Mouse (Mus musculus) splenic B cell, adult 2 months (primary cell): Measurements from ENCODE around the gene Cnih3.

Experiments
- DNase-seq: peaks from one replicate; pipeline ENCODE4 v3.0.0-alpha.2; 2011; ENCODE audit warnings: low read depth, low spot score
- H3K27me3 ChIP-seq: 2 replicates; pipeline ENCODE4 v1.6.1; 2012; ENCODE audit warnings: mild to moderate bottlenecking, low read length, moderate library complexity, mixed read lengths; ENCODE audit not compliant: control insufficient read depth, poor library complexity, insufficient read depth, severe bottlenecking
- H3K36me3 ChIP-seq: 2 replicates; pipeline ENCODE4 v1.6.1; 2012; ENCODE audit warnings: mild to moderate bottlenecking, low read length, moderate library complexity, mixed read lengths; ENCODE audit not compliant: control insufficient read depth, poor library complexity, insufficient read depth, severe bottlenecking

Gene Cnih3

DNA sequence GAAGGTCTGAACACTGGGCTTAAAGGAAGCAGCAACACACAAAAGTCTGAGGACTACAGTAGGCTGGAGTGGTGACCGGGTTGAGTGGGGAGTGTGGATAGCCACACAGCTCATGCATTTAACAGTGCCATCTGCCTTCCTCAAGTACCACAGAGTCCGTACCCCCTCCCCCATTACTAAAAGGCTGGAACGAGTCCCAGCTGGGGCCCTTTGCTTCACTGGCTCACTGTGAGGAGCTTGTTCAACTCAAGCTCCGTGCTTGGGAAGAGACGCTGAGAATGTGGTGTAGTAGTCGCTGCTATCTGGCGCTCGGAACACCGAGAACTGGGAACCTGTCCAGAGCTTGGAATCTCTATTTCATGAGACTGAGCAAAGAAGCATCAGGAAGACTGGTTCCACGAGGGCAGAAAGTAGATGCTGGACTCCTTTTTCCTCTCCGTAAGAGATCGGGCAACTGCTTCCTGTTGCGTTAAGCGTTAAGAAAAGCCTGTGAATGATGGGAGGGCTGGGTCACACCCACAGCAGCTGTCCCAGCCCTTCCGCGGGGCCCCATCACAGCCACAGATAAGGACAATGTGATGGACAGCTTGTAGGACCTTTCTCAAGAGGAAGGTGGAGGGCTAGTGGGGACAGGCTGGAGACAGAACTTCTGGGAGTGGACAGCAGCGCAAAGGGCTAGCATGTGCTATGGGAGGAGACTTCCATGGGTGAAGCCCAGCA lies 114.3 kb downstream of the Cnih3 start:
- H3K27me3 ChIP-seq, result no peaks in the 10 kb centered on the region
- no peaks in the 10 kb centered on the region for H3K36me3 ChIP-seq
- no peak for DNase-seq

DNA sequence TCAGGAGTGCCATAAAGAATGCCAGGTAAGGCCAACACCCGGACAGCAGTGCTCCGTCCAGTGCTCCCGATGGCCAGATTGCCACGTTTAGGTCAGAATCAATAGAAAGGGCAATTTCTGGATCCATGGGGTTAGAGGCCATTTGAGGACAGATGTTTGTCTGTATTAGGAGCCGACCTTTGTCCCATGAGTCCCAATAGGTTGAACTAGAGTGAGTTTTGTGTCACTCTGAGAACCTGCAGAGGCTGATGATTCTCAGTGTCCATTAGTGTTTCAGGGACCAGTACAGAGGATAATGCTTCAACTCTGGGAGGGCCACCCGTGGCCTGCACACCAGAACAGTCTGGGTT lies 114.9 kb downstream of the Cnih3 start:
- H3K27me3 ChIP-seq, result no peaks in the 10 kb centered on the region
- H3K36me3 ChIP-seq, result no peaks in the 10 kb centered on the region
- no peak for DNase-seq

DNA sequence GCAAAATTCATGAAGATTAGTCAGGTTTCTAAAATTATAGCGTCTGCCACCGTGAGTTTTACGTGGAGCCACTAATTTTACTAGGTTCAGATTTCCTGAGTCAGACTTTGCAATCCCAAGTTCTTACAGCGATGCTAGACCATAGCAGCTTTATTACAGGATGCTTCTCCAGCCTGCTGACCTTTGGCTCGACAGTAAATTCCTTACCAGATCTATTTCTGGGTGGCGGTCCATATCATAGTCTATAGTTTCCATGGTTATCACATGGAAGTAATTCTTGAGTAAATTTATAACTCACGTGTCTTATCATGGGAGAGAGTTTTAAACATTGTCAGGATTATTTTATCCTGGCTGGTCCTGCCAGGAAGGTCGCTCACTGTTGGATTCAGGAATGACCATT lies 117.0 kb downstream of the Cnih3 start:
- no peak for DNase-seq
- Histone ChIP-seq H3K36me3 (no peaks in the 10 kb centered on the region), H3K27me3 (no peaks in the 10 kb centered on the region)

DNA sequence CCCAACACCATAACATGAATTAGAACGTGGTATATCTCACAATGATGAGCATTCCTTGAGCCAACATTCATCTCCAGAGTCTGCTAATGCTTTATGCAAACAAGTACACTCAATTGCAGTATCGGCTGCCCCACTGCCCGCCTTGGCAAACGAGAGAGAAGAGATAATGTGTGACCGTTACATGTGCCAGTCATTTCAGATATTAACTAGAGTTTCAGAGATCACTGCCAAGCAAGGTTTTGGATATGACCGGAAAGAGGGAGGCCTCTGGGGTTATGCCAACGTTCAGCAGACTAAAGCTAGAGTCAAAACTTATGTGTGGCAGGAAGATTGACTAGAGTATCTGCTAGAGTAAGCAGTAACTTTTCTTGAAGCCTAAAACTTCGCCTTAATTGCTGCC lies 123.7 kb downstream of the Cnih3 start:
- Histone ChIP-seq H3K27me3 (no peaks in the 10 kb centered on the region), H3K36me3 (no peaks in the 10 kb centered on the region)
- no peak for DNase-seq

DNA sequence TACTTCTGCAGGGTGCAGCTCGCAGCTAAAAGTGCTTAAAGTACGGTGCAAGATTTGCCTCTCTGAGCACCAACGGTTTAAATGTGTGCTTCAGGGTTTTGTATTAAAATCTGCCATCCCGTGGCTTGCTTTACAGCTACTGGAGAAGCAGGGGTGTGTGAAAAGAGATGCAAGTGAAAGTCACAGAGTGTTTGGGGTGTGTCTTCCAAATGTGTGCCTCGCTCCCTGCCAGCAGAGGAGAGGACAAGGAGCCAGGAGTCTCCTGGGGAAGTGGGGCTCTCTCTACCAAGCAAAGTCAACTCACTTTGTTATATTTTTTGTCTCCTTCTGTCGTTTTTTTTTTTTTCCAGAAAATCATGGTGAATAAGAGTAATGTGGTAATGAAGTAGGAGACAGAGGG lies 124.1 kb downstream of the Cnih3 start:
- Histone ChIP-seq H3K36me3 (no peaks in the 10 kb centered on the region), H3K27me3 (no peaks in the 10 kb centered on the region)
- DNase-seq, result no peak

DNA sequence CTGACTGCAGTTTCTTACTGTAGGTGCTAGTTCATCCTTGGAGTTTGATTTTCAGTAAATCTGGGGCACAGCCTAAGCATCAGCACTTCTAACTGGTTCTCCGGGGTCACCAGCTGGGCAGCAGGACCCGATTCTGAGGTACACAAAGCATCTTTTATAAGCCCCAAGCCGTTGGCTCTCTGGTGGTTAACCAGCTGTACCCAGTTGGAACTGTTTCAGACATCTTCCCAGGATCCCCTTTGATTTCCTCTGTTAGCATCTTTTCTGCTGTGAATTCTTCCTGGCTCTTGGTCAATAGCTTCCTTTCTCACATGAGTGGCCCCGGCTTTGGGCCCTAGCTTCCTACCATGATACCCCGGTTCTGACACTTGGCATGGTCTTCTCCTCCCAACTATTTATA lies 132.3 kb downstream of the Cnih3 start:
- no peaks in the 10 kb centered on the region for H3K27me3 ChIP-seq
- no peak for DNase-seq
- no peaks in the 10 kb centered on the region for H3K36me3 ChIP-seq

DNA sequence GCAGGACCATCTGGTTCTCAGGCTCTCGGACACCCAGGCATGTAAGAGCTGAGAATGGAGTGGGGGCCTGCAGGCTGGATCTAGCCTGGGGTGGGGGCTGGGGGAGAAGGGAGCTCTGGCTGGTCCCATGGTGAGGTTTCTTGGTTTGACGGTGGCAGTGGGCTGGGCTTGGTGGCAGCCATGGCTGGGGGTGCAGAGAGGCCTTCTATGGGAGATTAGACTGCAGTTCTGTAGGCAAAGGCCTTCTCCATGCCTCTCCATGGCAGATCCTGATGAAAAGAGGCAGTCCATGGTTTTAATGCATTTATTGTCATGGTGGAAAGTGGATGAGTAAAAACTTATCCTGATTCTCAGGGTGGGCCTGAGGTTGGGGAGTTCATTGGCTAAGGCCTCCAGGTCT lies 151.0 kb downstream of the Cnih3 start:
- Histone ChIP-seq H3K27me3 (no peaks in the 10 kb centered on the region), H3K36me3 (no peaks in the 10 kb centered on the region)
- no peak for DNase-seq

DNA sequence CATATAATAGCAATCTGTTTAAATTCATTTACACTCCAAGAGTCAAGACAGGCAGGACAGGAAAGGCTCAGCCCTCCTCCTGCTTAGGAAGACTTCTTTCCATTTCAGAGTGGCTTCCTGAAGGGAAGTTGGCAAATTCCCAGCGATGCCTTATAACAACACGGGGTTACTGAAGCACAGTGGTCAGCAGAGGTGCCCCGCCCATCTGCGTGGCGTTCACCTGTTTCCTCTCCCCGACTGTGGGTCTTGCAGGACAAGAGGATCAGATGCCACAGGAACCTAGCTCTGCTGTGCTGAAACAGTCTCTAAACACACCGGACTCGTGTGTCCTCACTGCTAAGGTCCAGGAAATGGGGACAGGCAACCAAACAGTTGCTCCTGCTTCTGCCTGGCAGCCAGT lies 152.9 kb downstream of the Cnih3 start:
- DNase-seq, result no peak
- H3K27me3 ChIP-seq, result no peaks in the 10 kb centered on the region

More for the DNA sequence above, 152.9 kb downstream of the Cnih3 start:
- H3K36me3 ChIP-seq, result no peaks in the 10 kb centered on the region
